Mouse (Mus musculus) adrenal gland, postnatal 25 days (tissue): ENCODE results near the gene Opcml. TPM values are rescaled to one million over a fixed set of nuclear protein-coding genes. Genes with fewer than 3 reads are reported as not detected.
A peak's percentile ranks its signal among the peaks of the same experiment; 100 is the strongest.

Experiments
- DNase-seq: peaks from one replicate; pipeline ENCODE4 v3.0.0; 2021; ENCODE audit warnings: mixed read lengths
- total RNA-seq: library from RNA; stranded (reverse); gene quantifications from 2 replicates; pipeline ENCODE4 v1.2.3, GENCODE M21; 2021

The Opcml gene
- total RNA-seq, 1 experiment from 2014 or later, result 1.1 TPM

GRCm38 (mm10) chr9:28011483-28011882, 220.9 kb downstream of the Opcml start:
- DNase-seq, result no peak

GRCm38 (mm10) chr9:28012664-28013063, 222.1 kb downstream of the Opcml start:
- DNase-seq, result no peak

- no peak for DNase-seq
These were observed 222.6 kb downstream of the Opcml start for GRCm38 (mm10) chr9:28013192-28013591.

GRCm38 (mm10) chr9:28028156-28028555, 237.6 kb downstream of the Opcml start:
- DNase-seq, result no peak

GRCm38 (mm10) chr9:28028788-28029393, 238.3 kb downstream of the Opcml start:
- no peak for DNase-seq

- no peak for DNase-seq
These were observed 258.6 kb downstream of the Opcml start for GRCm38 (mm10) chr9:28049157-28049556.

GRCm38 (mm10) chr9:28057171-28057845, 266.7 kb downstream of the Opcml start:
- DNase-seq, result no peak

GRCm38 (mm10) chr9:28065126-28065525, 274.6 kb downstream of the Opcml start:
- peak; percentile 10 for DNase-seq

GRCm38 (mm10) chr9:28080694-28081093, 290.1 kb downstream of the Opcml start:
- DNase-seq, result no peak

- DNase-seq, result no peak
These were observed 293.2 kb downstream of the Opcml start for GRCm38 (mm10) chr9:28083754-28084153.

- DNase-seq, result no peak
These were observed 293.7 kb downstream of the Opcml start for GRCm38 (mm10) chr9:28084273-28084726.

GRCm38 (mm10) chr9:28091395-28091794, 300.8 kb downstream of the Opcml start:
- DNase-seq, result no peak

- DNase-seq, result no peak
These were observed 304.1 kb downstream of the Opcml start for GRCm38 (mm10) chr9:28094722-28095121.

GRCm38 (mm10) chr9:28096204-28096603, 305.6 kb downstream of the Opcml start:
- no peak for DNase-seq

- DNase-seq, result no peak
These were observed 311.4 kb downstream of the Opcml start for GRCm38 (mm10) chr9:28101981-28102380.

- DNase-seq, result no peak
These were observed 331.3 kb downstream of the Opcml start for GRCm38 (mm10) chr9:28121858-28122257.

- DNase-seq, result no peak
These were observed 338.2 kb downstream of the Opcml start for GRCm38 (mm10) chr9:28128735-28129134.

GRCm38 (mm10) chr9:28131521-28131920, 340.9 kb downstream of the Opcml start:
- DNase-seq, result no peak

GRCm38 (mm10) chr9:28136614-28137013, 346.0 kb downstream of the Opcml start:
- no peak for DNase-seq

GRCm38 (mm10) chr9:28139957-28140597, 349.5 kb downstream of the Opcml start:
- DNase-seq, result no peak

GRCm38 (mm10) chr9:28149507-28149906, 358.9 kb downstream of the Opcml start:
- DNase-seq, result no peak

- DNase-seq, result no peak
These were observed 363.2 kb downstream of the Opcml start for GRCm38 (mm10) chr9:28153748-28154147.

- DNase-seq, result no peak
These were observed 366.5 kb downstream of the Opcml start for GRCm38 (mm10) chr9:28157092-28157491.

GRCm38 (mm10) chr9:28160953-28161352, 370.4 kb downstream of the Opcml start:
- no peak for DNase-seq
